Mouse (Mus musculus) limb, embryonic 15.5 days (tissue): ENCODE results near the gene Parp14. TPM values are rescaled to one million over a fixed set of nuclear protein-coding genes. Genes with fewer than 3 reads are reported as not detected.

Experiments
- polyA plus RNA-seq: library from polyadenylated mRNA; unstranded; fragments of >200 nt; fragmentation: Nextera tagmentation; extraction: Ambion mirVana; gene quantifications from 2 replicates; pipeline ENCODE4 v1.2.1, GENCODE M21; 2015

Parp14 gene
- polyA plus RNA-seq, 1 experiment from 2014 or later = 1.2 TPM

Other genes starting within 250 kb of the Parp14 start
- gene Dirc2, start 102.2 kb downstream of the Parp14 start, polyA plus RNA-seq = 9.6 and 13.1 TPM in 2 replicates
- 12.1 and 12.4 TPM in 2 replicates for gene Hspbap1, start 101.2 kb downstream of the Parp14 start, polyA plus RNA-seq
- 5.3 and 6.2 TPM in 2 replicates for gene Parp9, start 66.9 kb upstream of the Parp14 start, polyA plus RNA-seq
- gene Dtx3l, start 67.6 kb upstream of the Parp14 start, polyA plus RNA-seq = 3.3 and 3.4 TPM in 2 replicates
- 34.8 and 34.9 TPM in 2 replicates for gene Kpna1, start 107.2 kb upstream of the Parp14 start, polyA plus RNA-seq
- gene Wdr5b, start 169.6 kb upstream of the Parp14 start, polyA plus RNA-seq = 9.7 and 10.6 TPM in 2 replicates
- gene Fam162a, start 200.1 kb upstream of the Parp14 start, polyA plus RNA-seq = 729 and 794 TPM in 2 replicates
- 80.8 and 85.0 TPM in 2 replicates for gene Ccdc58, start 200.1 kb upstream of the Parp14 start, polyA plus RNA-seq